Mouse (Mus musculus): Measurements from ENCODE around the gene Tbc1d10a. TPM values are rescaled to one million over a fixed set of nuclear protein-coding genes. Genes with fewer than 3 reads are reported as not detected.

Tbc1d10a gene
- polyA plus RNA-seq, 1 experiment from 2014 or later = 13.6 TPM

- Histone ChIP-seq H3K4me2 (no peak overlapping the region), H3K27me3 (replicated peaks; ENCODE audit: control insufficient read depth, insufficient read depth, low read length) (no peaks in the 10 kb centered on the region), H3K4me1 (replicated peaks; ENCODE audit: control insufficient read depth, insufficient read depth, low read length) (peaks cover 7% of the 10 kb centered on the region), H3K9me3 (ENCODE audit: control insufficient read depth, low read length) (no peaks in the 10 kb centered on the region), H3K27ac (ENCODE audit: low read depth, low read length) (no peak overlapping the region), H3K4me3 (ENCODE audit: low read depth, low read length) (no peak overlapping the region), H3K36me3 (ENCODE audit: control insufficient read depth, insufficient read depth, low read length) (no peaks in the 10 kb centered on the region), H3K9ac (ENCODE audit: low read depth, low read length) (no peak overlapping the region)
- DNase-seq (ENCODE audit: low spot score) (no peak), ATAC-seq (replicated peaks; ENCODE audit: low FRiP score) (no peak)
- WGBS = 82% methylated on average over 5 of the region's 5 CpGs
These were observed 18.6 kb downstream of the Tbc1d10a start for GRCm38 (mm10) chr11:4205097-4205655.

DNA sequence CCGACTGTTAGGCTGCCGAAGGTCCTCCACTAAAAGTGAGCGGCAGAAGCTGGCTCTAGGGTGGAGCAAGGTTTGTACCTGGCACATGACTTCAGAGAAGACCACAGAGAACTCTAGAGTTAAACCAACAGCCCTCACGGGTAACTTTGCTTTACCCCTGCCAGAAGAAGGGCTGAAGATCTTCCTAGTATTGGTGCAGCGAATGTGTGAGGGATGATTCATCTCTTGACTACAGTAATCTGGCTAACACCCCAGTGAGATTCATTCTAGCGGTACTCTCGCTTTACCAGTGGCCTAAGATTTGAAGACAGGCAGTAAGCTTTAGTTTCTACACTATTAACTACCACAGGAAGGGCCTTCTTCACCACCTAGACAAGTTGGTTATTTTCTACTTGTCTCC is 19.4 kb downstream of the Tbc1d10a start:
- Histone ChIP-seq H3K4me3 (ENCODE audit: low read depth, low read length) (no peak overlapping the region), H3K9ac (ENCODE audit: low read depth, low read length) (no peak overlapping the region), H3K36me3 (ENCODE audit: control insufficient read depth, insufficient read depth, low read length) (no peaks in the 10 kb centered on the region), H3K9me3 (ENCODE audit: control insufficient read depth, low read length) (no peaks in the 10 kb centered on the region), H3K27ac (ENCODE audit: low read depth, low read length) (no peak overlapping the region), H3K4me2 (no peak overlapping the region), H3K27me3 (replicated peaks; ENCODE audit: control insufficient read depth, insufficient read depth, low read length) (no peaks in the 10 kb centered on the region), H3K4me1 (replicated peaks; ENCODE audit: control insufficient read depth, insufficient read depth, low read length) (peaks cover 7% of the 10 kb centered on the region)
- DNase-seq (ENCODE audit: low spot score) (no peak), ATAC-seq (replicated peaks; ENCODE audit: low FRiP score) (no peak)
- WGBS = 87% methylated on average over 7 of the region's 7 CpGs

DNA sequence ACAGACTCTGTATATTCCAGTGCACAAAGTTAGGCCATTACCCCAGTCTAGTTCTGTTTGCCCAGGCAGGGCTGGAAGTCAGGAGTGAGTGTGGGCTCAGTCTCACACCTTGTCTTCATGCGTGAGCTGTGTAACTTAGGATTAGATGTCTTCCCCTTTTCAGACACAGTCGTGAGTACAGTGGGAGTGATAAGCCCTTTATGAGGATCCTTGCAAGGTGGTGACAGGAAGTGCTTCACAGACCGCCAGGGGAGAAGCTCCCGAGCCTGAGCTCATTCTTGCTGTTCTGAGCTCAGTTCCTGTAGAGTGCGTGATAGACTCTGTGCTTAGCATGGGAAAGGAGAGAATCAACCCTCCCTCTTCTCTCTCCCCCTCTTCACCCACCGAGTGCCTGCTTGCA is 20.0 kb downstream of the Tbc1d10a start:
- H3K27ac ChIP-seq (ENCODE audit: low read depth, low read length) = no peak overlapping the region
- WGBS = 45% methylated on average over 6 of the region's 6 CpGs
- H3K4me2 ChIP-seq = no peak overlapping the region
- ATAC-seq (replicated peaks; ENCODE audit: low FRiP score) = no peak
- H3K9ac ChIP-seq (ENCODE audit: low read depth, low read length) = no peak overlapping the region
- no peak overlapping the region for H3K4me3 ChIP-seq (ENCODE audit: low read depth, low read length)
- peaks cover 7% of the 10 kb centered on the region for H3K4me1 ChIP-seq (replicated peaks; ENCODE audit: control insufficient read depth, insufficient read depth, low read length)
- H3K36me3 ChIP-seq (ENCODE audit: control insufficient read depth, insufficient read depth, low read length) = no peaks in the 10 kb centered on the region
- no peaks in the 10 kb centered on the region for H3K27me3 ChIP-seq (replicated peaks; ENCODE audit: control insufficient read depth, insufficient read depth, low read length)
- H3K9me3 ChIP-seq (ENCODE audit: control insufficient read depth, low read length) = no peaks in the 10 kb centered on the region
- DNase-seq (ENCODE audit: low spot score) = no peak

DNA sequence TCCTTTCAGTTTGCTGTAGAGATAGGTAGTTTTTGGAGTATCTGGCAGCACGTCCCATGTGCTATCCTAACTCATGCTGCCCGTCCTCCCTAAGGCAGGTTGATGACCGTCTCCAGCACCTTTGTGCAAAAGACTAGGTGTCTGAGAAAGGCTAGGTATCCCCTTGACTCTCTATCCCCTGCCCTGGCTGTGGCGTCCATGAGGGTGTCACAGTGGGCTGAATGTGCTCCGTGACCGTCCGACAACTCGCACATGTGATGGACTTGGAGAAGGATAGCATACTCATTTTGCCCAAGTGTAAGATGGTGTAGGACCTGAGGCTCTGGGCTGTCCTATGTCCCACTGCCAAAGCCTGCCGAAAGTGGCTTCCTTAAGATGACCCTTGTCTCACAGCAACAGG is 21.1 kb downstream of the Tbc1d10a start:
- Histone ChIP-seq H3K4me3 (ENCODE audit: low read depth, low read length) (no peak overlapping the region), H3K27me3 (replicated peaks; ENCODE audit: control insufficient read depth, insufficient read depth, low read length) (no peaks in the 10 kb centered on the region), H3K4me1 (replicated peaks; ENCODE audit: control insufficient read depth, insufficient read depth, low read length) (peaks cover 7% of the 10 kb centered on the region), H3K9me3 (ENCODE audit: control insufficient read depth, low read length) (no peaks in the 10 kb centered on the region), H3K4me2 (no peak overlapping the region), H3K36me3 (ENCODE audit: control insufficient read depth, insufficient read depth, low read length) (no peaks in the 10 kb centered on the region), H3K9ac (ENCODE audit: low read depth, low read length) (no peak overlapping the region), H3K27ac (ENCODE audit: low read depth, low read length) (no peak overlapping the region)
- WGBS = 92% methylated on average over 9 of the region's 9 CpGs
- ATAC-seq (replicated peaks; ENCODE audit: low FRiP score) (no peak), DNase-seq (ENCODE audit: low spot score) (no peak)

DNA sequence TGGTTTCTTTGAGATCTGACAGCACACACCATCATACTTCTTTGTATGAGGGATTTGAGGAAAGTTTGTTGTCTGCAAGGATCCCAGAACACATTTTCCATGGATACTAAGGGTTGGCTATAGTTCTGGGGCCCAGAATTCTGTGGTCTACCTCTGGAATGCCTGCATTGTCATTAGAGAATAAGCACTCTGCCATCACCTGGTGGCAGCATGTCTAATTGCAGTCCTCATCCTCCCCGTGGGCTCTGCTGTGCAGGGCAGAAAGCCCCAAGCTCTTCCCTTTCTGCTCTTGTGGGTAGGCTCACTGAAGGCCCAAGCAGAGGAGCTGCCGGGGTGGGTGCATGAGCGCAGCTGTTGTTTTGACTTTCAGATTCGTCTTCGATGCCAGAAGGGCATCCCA is 23.0 kb downstream of the Tbc1d10a start:
- H3K36me3 ChIP-seq (ENCODE audit: control insufficient read depth, insufficient read depth, low read length) = no peaks in the 10 kb centered on the region; the same call in 1 of the 2 replicates
- H3K27ac ChIP-seq (ENCODE audit: low read depth, low read length) = no peak overlapping the region
- 72% methylated on average over 5 of the region's 5 CpGs for WGBS
- H3K4me1 ChIP-seq (replicated peaks; ENCODE audit: control insufficient read depth, insufficient read depth, low read length) = no peaks in the 10 kb centered on the region
- H3K9ac ChIP-seq (ENCODE audit: low read depth, low read length) = no peak overlapping the region
- H3K9me3 ChIP-seq (ENCODE audit: control insufficient read depth, low read length) = no peaks in the 10 kb centered on the region
- no peaks in the 10 kb centered on the region for H3K27me3 ChIP-seq (replicated peaks; ENCODE audit: control insufficient read depth, insufficient read depth, low read length)
- H3K4me3 ChIP-seq (ENCODE audit: low read depth, low read length) = no peak overlapping the region
- DNase-seq (ENCODE audit: low spot score) (no peak), ATAC-seq (replicated peaks; ENCODE audit: low FRiP score) (no peak)
- H3K4me2 ChIP-seq = no peak overlapping the region

GRCm38 (mm10) chr11:4210786-4211185 is 24.2 kb downstream of the Tbc1d10a start:
- no peak overlapping the region for H3K9ac ChIP-seq (ENCODE audit: low read depth, low read length)
- WGBS = 57% methylated on average over 1 of the region's 1 CpGs
- H3K27ac ChIP-seq (ENCODE audit: low read depth, low read length) = no peak overlapping the region
- no peaks in the 10 kb centered on the region for H3K4me1 ChIP-seq (replicated peaks; ENCODE audit: control insufficient read depth, insufficient read depth, low read length)
- no peak overlapping the region for H3K4me3 ChIP-seq (ENCODE audit: low read depth, low read length)
- H3K9me3 ChIP-seq (ENCODE audit: control insufficient read depth, low read length) = no peaks in the 10 kb centered on the region
- ATAC-seq (replicated peaks; ENCODE audit: low FRiP score) (no peak), DNase-seq (ENCODE audit: low spot score) (no peak)
- no peaks in the 10 kb centered on the region for H3K27me3 ChIP-seq (replicated peaks; ENCODE audit: control insufficient read depth, insufficient read depth, low read length)
- no peak overlapping the region for H3K4me2 ChIP-seq
- peaks cover 2% of the 10 kb centered on the region; the same call in 1 of the 2 replicates for H3K36me3 ChIP-seq (ENCODE audit: control insufficient read depth, insufficient read depth, low read length)

- Histone ChIP-seq H3K4me2 (no peak overlapping the region), H3K36me3 (ENCODE audit: control insufficient read depth, insufficient read depth, low read length) (peaks cover 2% of the 10 kb centered on the region; the same call in 1 of the 2 replicates), H3K9me3 (ENCODE audit: control insufficient read depth, low read length) (no peaks in the 10 kb centered on the region), H3K4me1 (replicated peaks; ENCODE audit: control insufficient read depth, insufficient read depth, low read length) (peaks cover 2% of the 10 kb centered on the region; the same call in 1 of the 2 replicates), H3K27me3 (replicated peaks; ENCODE audit: control insufficient read depth, insufficient read depth, low read length) (no peaks in the 10 kb centered on the region), H3K9ac (ENCODE audit: low read depth, low read length) (no peak overlapping the region), H3K4me3 (ENCODE audit: low read depth, low read length) (no peak overlapping the region), H3K27ac (ENCODE audit: low read depth, low read length) (no peak overlapping the region)
- 92% methylated on average over 10 of the region's 10 CpGs for WGBS
- DNase-seq (ENCODE audit: low spot score) (no peak), ATAC-seq (replicated peaks; ENCODE audit: low FRiP score) (no peak)
These were observed 26.5 kb downstream of the Tbc1d10a start for GRCm38 (mm10) chr11:4213107-4213506.

DNA sequence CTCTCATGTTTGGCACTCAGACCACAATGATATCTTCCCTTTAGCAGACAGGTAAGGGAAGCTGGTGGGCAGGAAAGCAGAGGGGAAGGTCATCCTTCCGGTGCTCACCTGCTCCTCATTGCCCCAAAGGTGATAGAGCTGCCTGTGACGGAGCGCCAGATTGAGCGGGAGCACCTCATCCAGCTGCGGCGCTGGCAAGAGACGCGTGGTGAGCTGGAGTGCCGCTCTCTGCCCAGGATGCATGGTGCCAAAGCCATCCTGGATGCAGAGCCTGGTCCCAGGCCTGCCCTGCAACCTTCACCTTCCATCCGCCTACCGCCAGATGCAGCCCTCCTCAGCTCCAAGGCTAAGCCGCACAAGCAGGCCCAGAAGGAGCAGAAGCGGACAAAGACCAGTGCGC is 28.0 kb downstream of the Tbc1d10a start:
- H3K27me3 ChIP-seq (replicated peaks; ENCODE audit: control insufficient read depth, insufficient read depth, low read length) = peaks cover 5% of the 10 kb centered on the region; the same call in 1 of the 2 replicates
- no peak overlapping the region for H3K4me2 ChIP-seq
- no peak overlapping the region for H3K4me3 ChIP-seq (ENCODE audit: low read depth, low read length)
- 93% methylated on average over 14 of the region's 14 CpGs for WGBS
- DNase-seq (ENCODE audit: low spot score) (no peak), ATAC-seq (replicated peaks; ENCODE audit: low FRiP score) (no peak)
- no peak overlapping the region for H3K9ac ChIP-seq (ENCODE audit: low read depth, low read length)
- no peaks in the 10 kb centered on the region for H3K9me3 ChIP-seq (ENCODE audit: control insufficient read depth, low read length)
- no peak overlapping the region for H3K27ac ChIP-seq (ENCODE audit: low read depth, low read length)
- peaks cover 2% of the 10 kb centered on the region; the same call in 1 of the 2 replicates for H3K36me3 ChIP-seq (ENCODE audit: control insufficient read depth, insufficient read depth, low read length)
- H3K4me1 ChIP-seq (replicated peaks; ENCODE audit: control insufficient read depth, insufficient read depth, low read length) = peaks cover 10% of the 10 kb centered on the region

- Histone ChIP-seq H3K27ac (ENCODE audit: low read depth, low read length) (no peak overlapping the region), H3K27me3 (replicated peaks; ENCODE audit: control insufficient read depth, insufficient read depth, low read length) (peaks cover 5% of the 10 kb centered on the region; the same call in 1 of the 2 replicates), H3K9me3 (ENCODE audit: control insufficient read depth, low read length) (no peaks in the 10 kb centered on the region), H3K9ac (ENCODE audit: low read depth, low read length) (no peak overlapping the region), H3K4me3 (ENCODE audit: low read depth, low read length) (no peak overlapping the region), H3K36me3 (ENCODE audit: control insufficient read depth, insufficient read depth, low read length) (peaks cover 2% of the 10 kb centered on the region; the same call in 1 of the 2 replicates), H3K4me1 (replicated peaks; ENCODE audit: control insufficient read depth, insufficient read depth, low read length) (peaks cover 10% of the 10 kb centered on the region), H3K4me2 (no peak overlapping the region)
- ATAC-seq (replicated peaks; ENCODE audit: low FRiP score) = no peak
- 79% methylated on average over 10 of the region's 10 CpGs for WGBS
- DNase-seq (ENCODE audit: low spot score) = no peak
These were observed 28.5 kb downstream of the Tbc1d10a start for GRCm38 (mm10) chr11:4215061-4215460.

Measured in liver, embryonic 11.5 days (tissue).